Mouse (Mus musculus): ENCODE data around the gene Kcnn3. TPM values are rescaled to one million over a fixed set of nuclear protein-coding genes. Genes with fewer than 3 reads are reported as not detected.

Gene Kcnn3
- polyA plus RNA-seq, 1 experiment from 2014 or later: 0.74 TPM

DNA sequence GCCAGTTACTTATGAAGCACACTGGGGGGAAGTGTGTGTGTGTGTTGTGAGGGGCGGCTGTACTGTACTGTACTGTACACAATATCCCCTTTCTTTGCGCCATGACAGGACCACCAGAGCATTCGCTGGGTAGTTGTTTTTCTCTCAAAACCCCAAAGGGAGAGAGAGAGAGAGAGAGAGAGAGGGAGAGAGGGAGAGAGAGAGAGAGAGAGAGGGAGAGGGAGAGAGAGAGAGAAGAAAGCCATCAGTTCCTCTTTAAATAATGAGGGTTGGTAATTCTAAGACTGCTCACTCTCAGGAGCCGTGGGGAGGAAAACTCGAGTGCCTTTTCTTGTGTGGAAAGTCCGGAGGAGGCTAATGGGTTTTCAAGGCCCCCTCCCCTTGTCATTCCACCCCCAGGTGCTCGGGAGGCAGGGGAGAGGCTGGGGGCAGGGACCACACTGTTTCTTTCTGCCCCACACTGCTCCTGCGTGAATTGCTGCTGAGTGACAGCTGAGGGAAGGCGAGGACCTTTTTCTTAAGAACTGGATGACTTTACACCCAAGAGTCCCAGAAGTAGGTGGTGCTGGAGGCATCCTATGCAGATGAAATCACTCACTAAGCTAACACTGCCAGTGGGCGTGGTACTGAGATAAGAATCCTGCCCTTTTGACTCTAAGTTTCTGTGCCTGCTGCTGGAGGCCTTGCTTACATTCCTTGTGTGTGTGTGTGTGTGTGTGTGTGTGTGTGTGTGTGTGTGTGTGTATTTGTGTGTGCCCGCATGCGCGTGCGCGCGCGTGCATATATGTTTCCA, 6.5 kb downstream of the Kcnn3 start:
- H3K36me3 ChIP-seq: no peaks in the 10 kb centered on the region
- no peaks in the 10 kb centered on the region for H3K9me3 ChIP-seq (replicated peaks)
- 62% methylated on average over 17 of the region's 17 CpGs for WGBS
- no peak overlapping the region for H3K4me3 ChIP-seq
- H3K27ac ChIP-seq: no peak overlapping the region
- H3K4me1 ChIP-seq: peaks cover 25% of the 10 kb centered on the region
- DNase-seq (ENCODE audit: low spot score): no peak
- H3K27me3 ChIP-seq (ENCODE audit: low read depth, poor library complexity, severe bottlenecking): peaks cover 29% of the 10 kb centered on the region

DNA sequence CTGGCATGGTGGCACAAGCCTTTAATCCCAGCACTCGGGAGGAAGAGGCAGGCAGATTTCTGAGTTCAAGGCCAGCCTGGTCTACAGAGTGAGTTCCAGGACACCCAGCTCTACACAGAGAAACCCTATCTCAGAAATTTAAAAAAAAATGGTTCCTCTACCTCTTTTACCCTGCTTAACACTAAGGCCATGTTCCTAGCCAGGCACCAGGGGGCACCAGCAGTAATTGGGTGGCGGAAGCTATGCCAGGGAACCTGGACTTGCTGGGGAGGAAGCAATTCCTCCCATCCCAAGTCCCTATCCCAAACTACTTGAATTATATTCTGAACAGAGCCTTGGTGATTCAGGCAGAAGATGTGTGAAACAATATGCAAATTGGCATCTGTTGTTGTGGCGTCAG, 9.8 kb downstream of the Kcnn3 start:
- no peaks in the 10 kb centered on the region for H3K36me3 ChIP-seq
- H3K27ac ChIP-seq: no peak overlapping the region
- H3K4me3 ChIP-seq: no peak overlapping the region
- H3K9me3 ChIP-seq (replicated peaks): no peaks in the 10 kb centered on the region
- WGBS: 82% methylated on average over 3 of the region's 3 CpGs
- peaks cover 10% of the 10 kb centered on the region for H3K4me1 ChIP-seq
- no peak for DNase-seq (ENCODE audit: low spot score)
- H3K27me3 ChIP-seq (ENCODE audit: low read depth, poor library complexity, severe bottlenecking): no peaks in the 10 kb centered on the region

DNA sequence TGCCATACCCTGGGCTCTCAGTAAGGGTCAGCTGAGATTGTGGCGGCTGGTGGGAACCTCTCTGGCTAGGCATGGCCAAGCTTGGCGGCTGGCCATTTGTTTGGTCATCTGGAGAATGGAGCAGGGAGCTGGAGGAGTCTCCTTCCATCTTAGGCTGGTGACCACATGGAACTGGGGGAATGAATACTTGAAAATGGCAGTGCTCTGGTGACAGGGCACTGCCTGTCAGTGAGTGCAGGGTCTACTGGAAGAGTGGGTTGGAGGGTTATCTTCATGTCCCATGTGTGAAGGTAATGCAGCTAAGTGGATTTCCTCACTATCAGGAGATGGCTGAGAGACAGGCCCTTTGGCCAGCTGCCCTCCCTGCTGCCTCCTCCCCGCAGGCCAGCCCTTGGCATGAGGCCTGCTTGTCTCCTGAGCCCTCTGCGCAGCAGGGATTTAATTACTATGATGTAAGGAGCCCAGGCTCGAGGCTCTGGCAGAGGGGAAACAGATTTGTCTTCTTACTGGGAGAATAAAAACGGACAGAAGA, 14.7 kb downstream of the Kcnn3 start:
- H3K9me3 ChIP-seq (replicated peaks): no peaks in the 10 kb centered on the region
- no peaks in the 10 kb centered on the region for H3K27me3 ChIP-seq (ENCODE audit: low read depth, poor library complexity, severe bottlenecking)
- H3K27ac ChIP-seq: no peak overlapping the region
- no peaks in the 10 kb centered on the region for H3K36me3 ChIP-seq
- no peak overlapping the region for H3K4me3 ChIP-seq
- DNase-seq (ENCODE audit: low spot score): no peak
- WGBS: 56% methylated on average over 6 of the region's 6 CpGs
- H3K4me1 ChIP-seq: peaks cover 6% of the 10 kb centered on the region; the same call in 1 of the 2 replicates

DNA sequence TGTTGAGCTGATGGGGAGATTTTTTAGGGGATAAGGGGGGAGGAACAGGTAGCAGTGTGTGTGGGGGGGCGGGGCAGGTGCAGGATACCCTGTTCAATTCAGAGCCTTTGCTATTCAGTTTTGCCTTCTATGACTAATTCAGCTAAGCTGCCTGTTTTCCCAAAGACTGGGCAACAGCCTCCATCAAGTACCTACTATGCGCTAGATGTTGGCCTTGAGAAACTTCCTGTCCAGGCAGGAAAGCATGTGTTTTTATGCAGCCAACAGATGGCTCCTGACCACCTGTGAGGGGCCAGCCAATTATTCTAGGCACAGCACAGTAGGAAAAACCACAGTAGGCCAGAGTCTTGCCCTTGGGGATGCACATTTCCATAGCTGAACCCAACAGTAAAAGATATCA, 15.2 kb downstream of the Kcnn3 start:
- no peak for DNase-seq (ENCODE audit: low spot score)

DNA sequence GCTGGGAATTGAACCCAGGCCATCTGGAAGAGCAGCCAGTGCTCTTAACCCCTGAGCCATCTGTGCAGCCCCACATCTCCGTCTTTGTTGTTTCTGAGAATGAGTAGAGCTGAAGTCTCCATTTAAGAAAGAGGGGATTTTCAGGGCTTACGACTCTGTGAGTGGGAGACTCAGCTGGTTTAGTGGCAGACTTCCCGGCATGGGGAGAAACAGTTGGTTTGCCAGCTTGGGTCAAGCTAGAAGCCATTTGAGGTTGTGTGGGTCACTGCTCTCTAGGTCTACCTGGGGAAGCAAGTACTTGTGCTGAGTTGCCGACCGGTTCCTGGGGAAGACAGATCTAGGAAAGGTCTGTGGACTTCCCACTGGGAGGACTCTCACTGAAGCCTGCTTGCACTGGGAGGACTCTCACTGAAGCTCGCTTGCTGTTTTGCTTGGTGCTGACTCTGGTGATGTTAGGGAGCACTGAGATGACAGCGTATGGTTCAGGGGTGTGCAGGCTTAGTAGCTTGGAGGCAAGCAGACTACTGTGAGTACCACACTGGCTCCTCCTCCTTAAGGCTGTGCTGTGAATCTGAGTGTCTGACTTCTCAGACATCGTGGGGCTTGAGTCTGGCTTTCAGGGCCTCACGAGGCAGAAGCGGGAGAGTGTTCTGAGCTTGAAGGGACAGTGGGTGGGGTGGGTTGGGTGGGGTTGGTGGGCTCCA, 19.2 kb downstream of the Kcnn3 start:
- H3K9me3 ChIP-seq (replicated peaks): no peaks in the 10 kb centered on the region

More for the DNA sequence above, 15.2 kb downstream of the Kcnn3 start:
- Histone ChIP-seq H3K4me1 (peaks cover 6% of the 10 kb centered on the region; the same call in 1 of the 2 replicates), H3K27me3 (ENCODE audit: low read depth, poor library complexity, severe bottlenecking) (no peaks in the 10 kb centered on the region), H3K9me3 (replicated peaks) (no peaks in the 10 kb centered on the region), H3K27ac (no peak overlapping the region), H3K4me3 (no peak overlapping the region), H3K36me3 (no peaks in the 10 kb centered on the region)
- WGBS: 95% methylated on average over 2 of the region's 2 CpGs

DNA sequence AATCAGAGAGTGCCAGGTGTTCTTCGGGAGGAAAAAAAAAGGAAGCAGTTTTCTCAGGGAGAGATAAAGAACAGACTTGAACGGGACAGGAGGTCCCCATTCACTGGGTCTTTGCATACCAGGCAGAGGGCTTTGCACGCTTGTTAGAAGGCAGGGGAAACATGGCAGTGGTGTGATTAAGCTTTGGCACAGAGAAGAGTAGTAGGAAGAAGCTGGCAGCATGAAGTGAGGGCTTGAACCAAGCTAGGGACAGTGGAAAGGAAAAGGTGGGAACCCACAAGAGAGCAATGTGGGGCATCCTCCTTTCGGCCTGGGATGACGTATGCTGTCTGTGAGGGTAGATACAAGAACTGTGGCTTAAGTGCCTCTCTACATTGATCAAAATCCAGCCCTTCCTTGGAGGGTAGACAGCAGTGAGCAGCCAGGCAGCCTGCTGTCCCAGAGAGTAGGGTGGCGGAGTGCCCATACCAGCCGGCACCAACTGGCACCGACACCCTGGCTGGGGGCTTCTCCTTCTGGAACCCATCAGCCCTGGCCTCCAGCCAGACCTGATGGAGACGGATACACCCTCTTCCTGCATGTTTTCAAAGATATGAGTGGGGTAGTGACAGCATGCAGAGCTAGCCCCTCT, 19.9 kb downstream of the Kcnn3 start:
- Histone ChIP-seq H3K4me1 (peaks cover 4% of the 10 kb centered on the region; the same call in 1 of the 2 replicates), H3K4me3 (no peak overlapping the region), H3K36me3 (no peaks in the 10 kb centered on the region), H3K27ac (no peak overlapping the region), H3K27me3 (ENCODE audit: low read depth, poor library complexity, severe bottlenecking) (no peaks in the 10 kb centered on the region), H3K9me3 (replicated peaks) (no peaks in the 10 kb centered on the region)
- DNase-seq (ENCODE audit: low spot score): no peak
- 81% methylated on average over 9 of the region's 9 CpGs for WGBS

More for the DNA sequence above, 19.2 kb downstream of the Kcnn3 start:
- Histone ChIP-seq H3K36me3 (no peaks in the 10 kb centered on the region), H3K27me3 (ENCODE audit: low read depth, poor library complexity, severe bottlenecking) (no peaks in the 10 kb centered on the region), H3K27ac (no peak overlapping the region), H3K4me1 (peaks cover 6% of the 10 kb centered on the region; the same call in 1 of the 2 replicates), H3K4me3 (no peak overlapping the region)
- WGBS: 84% methylated on average over 10 of the region's 10 CpGs
- DNase-seq (ENCODE audit: low spot score): no peak

DNA sequence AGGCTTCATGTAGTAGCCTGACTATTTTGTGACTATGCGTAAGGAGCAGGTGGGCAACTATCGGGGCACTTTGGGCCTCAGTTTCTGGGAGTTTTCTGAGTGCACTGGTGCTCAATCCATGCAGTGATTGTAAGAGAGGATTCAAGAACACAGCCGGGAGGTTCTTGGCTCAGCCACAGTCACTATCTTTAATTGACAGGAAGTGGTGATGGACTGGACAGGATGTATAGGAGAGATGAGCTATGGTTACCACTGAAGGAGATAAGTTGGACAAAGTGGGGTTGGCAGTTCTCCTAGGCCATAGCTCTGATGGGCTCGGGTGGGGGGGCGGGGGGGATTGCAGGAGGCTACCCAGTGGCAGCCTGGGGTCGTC, 20.4 kb downstream of the Kcnn3 start:
- 94% methylated on average over 6 of the region's 6 CpGs for WGBS
- Histone ChIP-seq H3K9me3 (replicated peaks) (no peaks in the 10 kb centered on the region), H3K27me3 (ENCODE audit: low read depth, poor library complexity, severe bottlenecking) (no peaks in the 10 kb centered on the region), H3K4me3 (no peak overlapping the region), H3K27ac (no peak overlapping the region), H3K36me3 (no peaks in the 10 kb centered on the region), H3K4me1 (no peaks in the 10 kb centered on the region)
- no peak for DNase-seq (ENCODE audit: low spot score)

DNA sequence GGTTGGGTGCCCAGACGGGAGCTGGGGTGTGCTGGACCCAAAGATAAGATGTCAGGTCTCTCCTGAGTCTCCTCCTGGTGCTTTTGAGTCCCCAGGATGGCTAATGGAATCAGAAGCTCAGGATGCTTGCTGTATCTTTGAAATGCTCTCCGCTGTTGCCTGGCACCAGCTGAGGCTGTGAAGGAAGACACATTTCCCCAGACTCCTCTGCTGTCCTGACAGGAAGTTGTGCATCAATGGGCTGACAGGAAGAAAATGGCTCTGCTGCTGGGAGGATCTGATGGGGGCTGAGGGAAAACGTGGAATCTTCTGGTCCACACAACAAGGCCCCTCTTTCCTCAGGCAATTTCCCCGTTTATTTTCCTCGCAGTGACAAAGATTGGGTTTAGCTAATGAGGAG, 27.0 kb downstream of the Kcnn3 start:
- WGBS: 46% methylated on average over 5 of the region's 5 CpGs
- Histone ChIP-seq H3K4me1 (peaks cover 7% of the 10 kb centered on the region), H3K9me3 (replicated peaks) (no peaks in the 10 kb centered on the region), H3K36me3 (no peaks in the 10 kb centered on the region), H3K27ac (no peak overlapping the region), H3K4me3 (no peak overlapping the region), H3K27me3 (ENCODE audit: low read depth, poor library complexity, severe bottlenecking) (no peaks in the 10 kb centered on the region)
- DNase-seq (ENCODE audit: low spot score): no peak

DNA sequence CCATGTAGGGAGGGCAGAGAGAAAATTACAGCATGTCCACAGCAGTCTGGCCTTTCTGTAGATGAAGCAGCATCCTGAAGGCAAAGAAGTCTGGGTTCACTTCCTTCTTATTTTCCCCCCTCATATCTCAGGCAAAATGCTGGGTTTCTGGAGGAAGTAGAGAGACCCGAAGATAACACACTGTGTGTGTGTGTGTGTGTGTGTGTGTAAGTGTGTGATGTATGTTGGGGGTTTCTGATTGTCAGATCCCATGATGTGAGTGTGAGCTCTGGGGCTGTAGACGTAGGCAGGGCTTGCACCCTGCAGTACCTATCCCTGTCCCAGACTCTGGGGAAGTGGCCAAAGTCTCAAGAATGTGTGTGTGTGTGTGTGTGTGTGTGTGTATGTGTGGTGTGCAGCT, 28.8 kb downstream of the Kcnn3 start:
- 89% methylated on average over 2 of the region's 2 CpGs for WGBS
- Histone ChIP-seq H3K27me3 (ENCODE audit: low read depth, poor library complexity, severe bottlenecking) (no peaks in the 10 kb centered on the region), H3K4me3 (no peak overlapping the region), H3K9me3 (replicated peaks) (no peaks in the 10 kb centered on the region), H3K36me3 (no peaks in the 10 kb centered on the region), H3K4me1 (peaks cover 7% of the 10 kb centered on the region), H3K27ac (no peak overlapping the region)
- no peak for DNase-seq (ENCODE audit: low spot score)

DNA sequence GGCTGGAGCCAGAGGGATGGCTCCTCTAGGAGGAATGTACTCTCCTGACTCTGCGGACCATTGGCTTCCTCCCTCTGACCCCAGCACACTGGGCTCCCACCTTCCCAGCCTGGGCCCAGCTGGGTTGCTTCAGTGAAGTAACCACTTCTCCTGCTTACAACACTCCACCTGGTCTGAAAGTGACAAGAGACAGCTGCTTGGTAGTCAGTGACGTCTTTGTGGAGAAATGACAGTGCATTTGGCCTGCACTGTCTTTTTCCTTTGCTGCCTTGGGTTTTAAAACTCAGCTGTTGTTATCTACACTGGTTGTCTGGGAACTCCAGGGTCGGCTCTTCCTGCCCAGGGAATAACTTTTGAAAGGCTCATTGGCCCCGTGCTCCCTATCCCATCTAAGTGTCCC, 29.5 kb downstream of the Kcnn3 start:
- Histone ChIP-seq H3K27me3 (ENCODE audit: low read depth, poor library complexity, severe bottlenecking) (no peaks in the 10 kb centered on the region), H3K9me3 (replicated peaks) (no peaks in the 10 kb centered on the region), H3K27ac (no peak overlapping the region), H3K36me3 (no peaks in the 10 kb centered on the region), H3K4me1 (peaks cover 7% of the 10 kb centered on the region), H3K4me3 (no peak overlapping the region)
- WGBS: 63% methylated on average over 4 of the region's 4 CpGs
- DNase-seq (ENCODE audit: low spot score): no peak

DNA sequence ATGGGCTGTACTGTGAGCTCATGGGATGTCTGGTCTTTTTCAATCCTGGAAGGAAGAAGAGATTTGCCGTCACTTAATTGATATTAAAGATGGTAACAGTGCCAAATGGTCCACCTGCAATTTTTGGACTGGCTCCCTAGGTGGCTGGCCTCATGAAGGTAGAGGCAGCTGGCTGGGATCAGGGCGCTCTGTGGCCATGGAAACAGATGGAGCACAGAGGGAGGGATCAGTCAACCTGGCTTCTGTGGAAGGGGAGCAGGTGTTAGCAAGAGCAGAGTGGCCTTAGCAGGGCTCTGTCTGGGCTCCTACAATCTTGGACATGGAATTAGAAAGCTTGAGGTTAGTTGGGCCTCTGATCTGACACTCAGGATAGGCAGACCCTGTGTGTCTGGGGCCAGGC, 31.9 kb downstream of the Kcnn3 start:
- H3K27me3 ChIP-seq (ENCODE audit: low read depth, poor library complexity, severe bottlenecking): no peaks in the 10 kb centered on the region
- H3K36me3 ChIP-seq: no peaks in the 10 kb centered on the region
- peaks cover 10% of the 10 kb centered on the region for H3K4me1 ChIP-seq
- WGBS: 97% methylated on average over 2 of the region's 2 CpGs
- DNase-seq (ENCODE audit: low spot score): no peak
- H3K27ac ChIP-seq: no peak overlapping the region
- H3K4me3 ChIP-seq: no peak overlapping the region
- no peaks in the 10 kb centered on the region for H3K9me3 ChIP-seq (replicated peaks)

DNA sequence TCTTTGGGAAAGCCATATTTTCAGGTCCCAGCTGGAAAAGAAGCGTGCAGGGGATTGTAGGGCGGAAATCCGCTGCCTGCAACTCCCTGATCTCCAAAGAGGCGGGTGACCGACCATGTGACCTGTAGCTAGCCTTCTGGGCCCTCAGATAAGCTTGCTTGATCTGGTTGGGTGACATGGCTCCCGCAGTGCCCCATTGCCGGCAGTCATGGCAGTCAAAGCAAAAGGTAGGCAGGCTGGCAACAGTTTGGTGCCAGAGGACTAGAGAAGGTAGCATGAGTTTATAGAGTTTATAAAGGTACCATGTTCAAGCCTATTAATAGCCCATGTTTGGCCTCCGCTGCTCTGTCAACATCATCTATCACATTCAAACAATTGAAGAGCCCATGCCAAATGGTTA, 33.5 kb downstream of the Kcnn3 start:
- no peaks in the 10 kb centered on the region for H3K27me3 ChIP-seq (ENCODE audit: low read depth, poor library complexity, severe bottlenecking)
- no peak overlapping the region for H3K27ac ChIP-seq
- H3K4me3 ChIP-seq: no peak overlapping the region
- H3K36me3 ChIP-seq: no peaks in the 10 kb centered on the region
- H3K9me3 ChIP-seq (replicated peaks): no peaks in the 10 kb centered on the region
- 89% methylated on average over 8 of the region's 8 CpGs for WGBS
- no peak for DNase-seq (ENCODE audit: low spot score)
- 0 out of 2 replicates have a peak, but pooled peaks cover 5% of the 10 kb centered on the region for H3K4me1 ChIP-seq

DNA sequence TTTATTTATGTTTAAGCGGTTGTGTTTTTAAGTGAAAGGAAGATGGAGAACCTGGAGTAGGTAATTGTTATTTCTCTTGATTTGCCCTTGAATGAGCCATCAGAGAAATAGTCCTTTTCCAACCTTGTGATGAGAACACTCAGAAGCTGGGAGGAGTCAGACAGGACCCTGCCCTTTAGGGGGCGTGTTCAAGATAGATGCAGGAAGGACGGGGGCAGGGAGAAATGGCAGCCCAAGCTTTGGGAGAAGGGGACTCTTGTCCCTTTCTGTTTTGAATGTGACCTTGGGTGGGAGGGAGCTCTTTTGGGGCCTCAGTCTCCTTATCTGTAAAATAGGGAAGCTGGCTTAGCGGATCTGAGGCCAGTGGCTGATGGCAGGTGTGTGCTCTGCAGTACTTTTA, 34.0 kb downstream of the Kcnn3 start:
- no peak overlapping the region for H3K4me3 ChIP-seq
- no peaks in the 10 kb centered on the region for H3K9me3 ChIP-seq (replicated peaks)
- peaks cover 9% of the 10 kb centered on the region for H3K4me1 ChIP-seq
- WGBS: 79% methylated on average over 4 of the region's 4 CpGs
- no peak for DNase-seq (ENCODE audit: low spot score)
- H3K27ac ChIP-seq: no peak overlapping the region
- no peaks in the 10 kb centered on the region for H3K27me3 ChIP-seq (ENCODE audit: low read depth, poor library complexity, severe bottlenecking)
- H3K36me3 ChIP-seq: no peaks in the 10 kb centered on the region

Measured in limb, embryonic 10.5 days (tissue).